Mouse (Mus musculus) thymus, adult 2 months (tissue): ENCODE measurements around the gene Cdh23.

ENCODE experiments used
- CTCF ChIP-seq: fragments of 200-500 bp; IDR thresholded peaks from 2 replicates; pipeline ENCODE4 v1.5.1; 2012; ENCODE audit warnings: mild to moderate bottlenecking, control low read depth, low read length, moderate library complexity, borderline replicate concordance; ENCODE audit not compliant: control insufficient read depth, poor library complexity, insufficient read depth; ENCODE audit errors: extremely low read depth
- POLR2A ChIP-seq: fragments of 200-500 bp; IDR thresholded peaks from 2 replicates; pipeline ENCODE4 v1.6.1; 2012; ENCODE audit warnings: mild to moderate bottlenecking, low read length, control low read depth, moderate library complexity; ENCODE audit not compliant: control insufficient read depth, poor library complexity, insufficient read depth; ENCODE audit errors: extremely low read depth

- TF ChIP-seq CTCF (no peak), POLR2A (no peak)
These were observed 413.9 kb downstream of the Cdh23 start for GRCm38 (mm10) chr10:60282116-60283014.
